Mouse (Mus musculus): ENCODE data around the gene Cnp. TPM values are rescaled to one million over a fixed set of nuclear protein-coding genes. Genes with fewer than 3 reads are reported as not detected.
A peak's percentile ranks its signal among the peaks of the same experiment; 100 is the strongest.

Cnp gene
- total RNA-seq, 2 experiments from 2014 or later = 355 to 359 TPM

GRCm38 (mm10) chr11:100618761-100619484 is 44.2 kb downstream of the Cnp start, which contains the start of gene Nkiras2:
Nkiras2 (plus strand) TSS chr11:100619244.
- peak in 1 of 2 experiments; percentile 54 for DNase-seq (ENCODE audit: low spot score in 2 of 2)

- peak; percentile 98 to 99 for DNase-seq (ENCODE audit: low spot score in 2 of 2)
Measured at GRCm38 (mm10) chr11:100619485-100619975, 44.8 kb downstream of the Cnp start.

GRCm38 (mm10) chr11:100619982-100620381 is 45.3 kb downstream of the Cnp start, which contains the start of gene Dnajc7:
Dnajc7 (minus strand) TSS chr11:100620168.
- no peak for DNase-seq (ENCODE audit: low spot score in 2 of 2)

- peak; percentile 96 to 97 for DNase-seq (ENCODE audit: low spot score in 2 of 2)
Measured at GRCm38 (mm10) chr11:100622714-100623113, 48.0 kb downstream of the Cnp start.

GRCm38 (mm10) chr11:100623867-100624266 is 49.2 kb downstream of the Cnp start:
- DNase-seq (ENCODE audit: low spot score in 2 of 2) = no peak

- no peak for DNase-seq (ENCODE audit: low spot score in 2 of 2)
Measured at GRCm38 (mm10) chr11:100625754-100626700, 51.3 kb downstream of the Cnp start.

- DNase-seq (ENCODE audit: low spot score in 2 of 2) = peak in 1 of 2 experiments; percentile 54
Measured at GRCm38 (mm10) chr11:100626701-100627195, 52.0 kb downstream of the Cnp start.

GRCm38 (mm10) chr11:100628056-100628455 is 53.4 kb downstream of the Cnp start:
- DNase-seq (ENCODE audit: low spot score in 2 of 2) = no peak

GRCm38 (mm10) chr11:100628862-100629352 is 54.2 kb downstream of the Cnp start:
- peak in 1 of 2 experiments; percentile 31 for DNase-seq (ENCODE audit: low spot score in 2 of 2)

GRCm38 (mm10) chr11:100634530-100634929 is 59.8 kb downstream of the Cnp start:
- no peak for DNase-seq (ENCODE audit: low spot score in 2 of 2)

- DNase-seq (ENCODE audit: low spot score in 2 of 2) = peak in 1 of 2 experiments; percentile 39
Measured at GRCm38 (mm10) chr11:100640159-100640906, 65.6 kb downstream of the Cnp start.

Other genes with a start within 250 kb of the Cnp start
- not detected for gene Gast, start 240.5 kb upstream of the Cnp start, total RNA-seq (2021)
- gene Hap1, start 218.8 kb upstream of the Cnp start, total RNA-seq (2021) = 100 to 1,000 TPM; 110 to 123 TPM
- 10 to 100 TPM; 40.8 to 43.0 TPM for gene Jup, start 177.1 kb upstream of the Cnp start, total RNA-seq (2021)
- gene P3h4, start 160.1 kb upstream of the Cnp start, total RNA-seq (2021) = 1 to 10 TPM; 7.5 to 8.1 TPM
- gene Fkbp10, start 159.2 kb upstream of the Cnp start, total RNA-seq (2021) = 10 to 100 TPM; 11.9 TPM
- 10 to 100 TPM; 50.4 to 58.2 TPM for gene Nt5c3b, start 133.1 kb upstream of the Cnp start, total RNA-seq (2021)
- gene Klhl10, start 133.0 kb upstream of the Cnp start, total RNA-seq (2021) = 1 to 10 TPM; 1.1 to 1.4 TPM
- gene Klhl11, start 102.2 kb upstream of the Cnp start, total RNA-seq (2021) = 10 to 100 TPM; 94.3 to 98.1 TPM
- gene Acly, start 46.9 kb upstream of the Cnp start, total RNA-seq (2021) = 100 to 1,000 TPM; 110 to 119 TPM
- gene Ttc25, start 29.3 kb upstream of the Cnp start, total RNA-seq (2021) = 1 to 10 TPM in 1 of 2 experiments, under 1 TPM in 1; 0.60 to 1.5 TPM
- 10 to 100 TPM; 22.8 to 23.0 TPM for gene Nkiras2, start 44.3 kb downstream of the Cnp start, total RNA-seq (2021)
- 100 to 1,000 TPM; 237 to 253 TPM for gene Dnajc7, start 45.3 kb downstream of the Cnp start, total RNA-seq (2021)
- gene Zfp385c, start 117.6 kb downstream of the Cnp start, total RNA-seq (2021) = 1 to 10 TPM in 1 of 2 experiments, under 1 TPM in 1; 0.17 to 1.2 TPM
- gene Dhx58, start 129.4 kb downstream of the Cnp start, total RNA-seq (2021) = 1 to 10 TPM in 1 of 2 experiments, under 1 TPM in 1; 0.93 to 1.4 TPM
- gene Kat2a, start 137.6 kb downstream of the Cnp start, total RNA-seq (2021) = 10 to 100 TPM; 54.5 to 59.7 TPM
- gene Hspb9, start 138.9 kb downstream of the Cnp start, total RNA-seq (2021) = not detected
- gene Rab5c, start 163.3 kb downstream of the Cnp start, total RNA-seq (2021) = 100 to 1,000 TPM; 145 to 150 TPM
- 1 to 10 TPM; 1.0 to 1.3 TPM for gene Kcnh4, start 185.0 kb downstream of the Cnp start, total RNA-seq (2021)
- gene Hcrt, start 188.0 kb downstream of the Cnp start, total RNA-seq (2021) = not detected
- 1 to 10 TPM; 7.0 to 8.7 TPM for gene Ghdc, start 196.1 kb downstream of the Cnp start, total RNA-seq (2021)